Comparison of ENCODE assay signal across 8 mouse cellular contexts in the genomic region with DNA sequence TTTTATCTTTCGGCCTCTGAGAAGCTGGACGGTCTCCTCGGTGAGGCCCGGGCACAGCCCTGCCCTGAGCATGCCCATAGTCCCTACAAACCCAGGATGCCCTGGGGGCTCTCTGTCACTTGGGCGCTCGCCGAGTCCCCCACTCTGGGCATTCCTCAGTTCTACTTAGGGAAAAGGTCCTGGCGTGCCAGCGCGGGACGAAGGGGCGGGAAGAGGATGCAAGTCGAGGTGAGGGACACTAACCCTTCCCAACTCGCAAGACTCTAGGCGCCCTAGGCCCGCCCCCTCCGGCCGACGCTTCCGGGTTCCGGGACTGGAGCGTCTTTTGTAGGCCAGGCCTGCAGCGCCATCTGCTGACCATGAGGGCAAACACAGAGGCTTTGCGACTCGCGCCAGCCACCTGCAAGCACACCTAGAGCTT. TPM values are rescaled to one million over a fixed set of nuclear protein-coding genes. Genes with fewer than 3 reads are reported as not detected.
DNase-seq lines count a peak whose midpoint lies in the region; ATAC-seq and TF ChIP-seq lines count a peak whose summit lies in the region.

Gene Rad51d (minus strand): TSS at position 273 of the 421 bp plus-strand sequence.

- H3K9me3 ChIP-seq in G1E (replicated peaks): no peaks in the 10 kb centered on the region
- H3K9me3 ChIP-seq in forebrain, postnatal 0 days (ENCODE audit: low read length): no peaks in the 10 kb centered on the region
- H3K9me3 ChIP-seq in lung, embryonic 15.5 days: no peaks in the 10 kb centered on the region

- peak within 1 kb of the TSS; percentile 79 for H3K4me3 ChIP-seq in G1E (ENCODE audit: low read depth, low read length)
- peak within 1 kb of the TSS; percentile 65 for H3K4me3 ChIP-seq in forebrain, postnatal 0 days (ENCODE audit: low read depth, low read length)
- H3K4me3 ChIP-seq in lung, embryonic 15.5 days: peak within 1 kb of the TSS; percentile 67

- H3K27ac ChIP-seq in forebrain, postnatal 0 days (ENCODE audit: low read depth, low read length): peak within 1 kb of the TSS; percentile 54; the same call in 1 of the 2 replicates
- peak within 1 kb of the TSS; percentile 75 for H3K27ac ChIP-seq in lung, embryonic 15.5 days

- peak within 1 kb of the TSS; percentile 63 for H3K9ac ChIP-seq in forebrain, postnatal 0 days
- H3K9ac ChIP-seq in lung, embryonic 15.5 days: peak within 1 kb of the TSS; percentile 69

- peak; percentile 80 for ATAC-seq in G1E (ENCODE audit: extremely low read depth, insufficient number of reproducible peaks, low FRiP score, poor library complexity, severe bottlenecking)
- ATAC-seq in forebrain, postnatal 0 days: peak; percentile 93
- peak; percentile 93 for ATAC-seq in lung, embryonic 15.5 days (ENCODE audit: borderline replicate concordance, extremely low read depth, low FRiP score, low TSS enrichment)

- WGBS in forebrain, postnatal 0 days: under 1% methylated on average over 26 of the region's 26 CpGs
- under 1% methylated on average over 26 of the region's 26 CpGs for WGBS in lung, embryonic 15.5 days

- peaks cover 7% of the 10 kb centered on the region; the same call in 1 of the 2 replicates for H3K27me3 ChIP-seq in G1E (ENCODE audit: insufficient read depth, low read length)
- H3K27me3 ChIP-seq in forebrain, postnatal 0 days (ENCODE audit: insufficient read depth, low read length): no peaks in the 10 kb centered on the region; the same call in none of the 2 replicates
- no peaks in the 10 kb centered on the region for H3K27me3 ChIP-seq in lung, embryonic 15.5 days

- peaks cover 42% of the 10 kb centered on the region for H3K4me1 ChIP-seq in G1E (ENCODE audit: insufficient read depth, low read depth, low read length)
- H3K4me1 ChIP-seq in forebrain, postnatal 0 days (ENCODE audit: insufficient read depth): no peaks in the 10 kb centered on the region
- peaks cover 19% of the 10 kb centered on the region for H3K4me1 ChIP-seq in lung, embryonic 15.5 days

- H3K4me2 ChIP-seq in forebrain, postnatal 0 days (ENCODE audit: low read depth): peak within 1 kb of the TSS; percentile 90
- peak within 1 kb of the TSS; percentile 86 for H3K4me2 ChIP-seq in lung, embryonic 15.5 days

- TF ChIP-seq CTCF in G1E (IDR thresholded peaks at IDR 0.05; ENCODE audit: low read depth, low read length): peak; percentile 71
- peak; percentile 94 for TF ChIP-seq CTCF in forebrain, postnatal 0 days (IDR thresholded peaks at IDR 0.05; ENCODE audit: low read depth)

- peaks cover 21% of the 10 kb centered on the region for H3K36me3 ChIP-seq in G1E (replicated peaks)
- H3K36me3 ChIP-seq in forebrain, postnatal 0 days (ENCODE audit: insufficient read depth): no peaks in the 10 kb centered on the region
- H3K36me3 ChIP-seq in lung, embryonic 15.5 days: no peaks in the 10 kb centered on the region

- DNase-seq in G1E (ENCODE audit: low spot score): peak; percentile 92
- peak; percentile 95 to 97 for DNase-seq in cerebellum, adult 18-20 months
- DNase-seq in forebrain, postnatal 0 days: peak; percentile 94
- DNase-seq in heart, postnatal 4 days: peak; percentile 97
- peak; percentile 86 to 92 for DNase-seq in layer of hippocampus, adult 8-10 months (ENCODE audit: low spot score in 2 of 2)
- DNase-seq in ovary, adult 18-20 months (ENCODE audit: low spot score): peak; percentile 87
- DNase-seq in thymus, postnatal 0 days (ENCODE audit: low spot score): peak; percentile 96

RNA-seq across cellular contexts. Expression of gene Rad51d, which starts in this region (rescaled TPM):
- total RNA-seq in G1E (2014; fragmentation: Nextera tagmentation): 21.3 and 24.6 TPM in 2 replicates
- total RNA-seq in G1E (2017): 13.4 and 16.0 TPM in 2 replicates
- polyA plus RNA-seq in G1E (2012): 10.3 and 13.6 TPM in 2 replicates
- 8.6 and 9.5 TPM in 2 replicates for total RNA-seq in forebrain, postnatal 0 days (2014; rRNA removed)
- 13.4 and 14.0 TPM in 2 replicates for polyA plus RNA-seq in forebrain, postnatal 0 days (2015; fragmentation: Nextera tagmentation; extraction: Ambion mirVana)
- 10 to 100 TPM; 10.2 to 11.0 TPM for total RNA-seq in heart, postnatal 4 days (2021)
- 10 to 100 TPM; 15.1 to 18.6 (median 17.1) TPM for total RNA-seq in layer of hippocampus, adult 8-10 months (2022)
- polyA plus RNA-seq in lung, embryonic 15.5 days (2015; fragmentation: Nextera tagmentation; extraction: Ambion mirVana): 12.2 and 13.2 TPM in 2 replicates
- 19.2 and 22.4 TPM in 2 replicates for polyA plus RNA-seq in thymus, postnatal 0 days (2015; fragmentation: Nextera tagmentation; extraction: Ambion mirVana)

Comparison
In these comparisons a context has a peak if more than half of its experiments do, and no peak if none do; other contexts are left out.
1. Peak in every context shown above with its lines: DNase-seq, ATAC-seq, H3K4me3 ChIP-seq and H3K27ac ChIP-seq.